Mouse (Mus musculus): ENCODE measurements around the gene Ttc9b.

Ttc9b gene

DNA sequence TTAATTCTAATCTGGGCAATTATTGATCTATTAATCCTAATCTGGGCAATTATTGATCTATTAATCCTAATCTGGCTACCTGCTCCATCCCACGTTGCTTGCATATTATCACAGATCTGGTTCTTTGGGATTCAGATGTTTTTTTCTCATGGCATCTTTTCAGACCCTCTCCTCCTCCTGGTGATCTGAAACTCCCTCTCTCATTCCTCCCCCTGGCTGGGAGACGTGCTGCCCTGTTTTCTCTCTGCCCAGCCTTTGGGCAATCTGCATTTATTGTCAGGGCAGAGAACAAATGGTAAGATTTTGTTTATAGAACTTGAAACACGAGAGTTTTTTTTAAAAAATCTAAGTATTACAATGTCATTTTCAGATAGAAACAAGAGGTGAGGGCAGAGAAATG, 34.1 kb downstream of the Ttc9b start:
- no peak for DNase-seq (ENCODE audit: low spot score in 2 of 2)

DNA sequence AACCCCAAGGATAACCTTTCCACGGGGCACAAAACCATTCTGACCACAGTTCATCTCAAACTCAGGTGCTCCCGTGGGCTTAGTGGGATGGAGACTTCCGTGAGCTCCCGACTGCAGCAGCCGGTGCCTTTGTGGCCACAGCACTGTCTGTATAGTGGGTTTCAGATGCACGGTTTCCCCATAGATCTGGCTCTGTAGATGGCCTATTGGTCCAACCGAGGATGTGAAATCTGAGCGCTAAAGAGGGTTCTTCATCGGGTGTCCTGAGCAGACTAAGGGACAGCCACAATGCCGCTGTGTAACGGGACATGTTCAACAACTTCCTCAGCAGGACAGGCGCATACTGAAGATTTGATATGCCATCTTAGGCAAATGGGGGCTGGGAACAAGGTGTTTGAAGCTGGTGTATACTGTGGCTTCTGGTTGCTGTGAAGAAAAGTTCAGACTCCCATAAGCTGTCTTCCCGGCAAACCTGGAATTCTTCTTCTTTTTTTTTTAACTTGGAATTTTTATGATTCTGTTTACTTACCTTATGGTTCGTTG, 34.6 kb downstream of the Ttc9b start:
- no peak for DNase-seq (ENCODE audit: low spot score in 2 of 2)

DNA sequence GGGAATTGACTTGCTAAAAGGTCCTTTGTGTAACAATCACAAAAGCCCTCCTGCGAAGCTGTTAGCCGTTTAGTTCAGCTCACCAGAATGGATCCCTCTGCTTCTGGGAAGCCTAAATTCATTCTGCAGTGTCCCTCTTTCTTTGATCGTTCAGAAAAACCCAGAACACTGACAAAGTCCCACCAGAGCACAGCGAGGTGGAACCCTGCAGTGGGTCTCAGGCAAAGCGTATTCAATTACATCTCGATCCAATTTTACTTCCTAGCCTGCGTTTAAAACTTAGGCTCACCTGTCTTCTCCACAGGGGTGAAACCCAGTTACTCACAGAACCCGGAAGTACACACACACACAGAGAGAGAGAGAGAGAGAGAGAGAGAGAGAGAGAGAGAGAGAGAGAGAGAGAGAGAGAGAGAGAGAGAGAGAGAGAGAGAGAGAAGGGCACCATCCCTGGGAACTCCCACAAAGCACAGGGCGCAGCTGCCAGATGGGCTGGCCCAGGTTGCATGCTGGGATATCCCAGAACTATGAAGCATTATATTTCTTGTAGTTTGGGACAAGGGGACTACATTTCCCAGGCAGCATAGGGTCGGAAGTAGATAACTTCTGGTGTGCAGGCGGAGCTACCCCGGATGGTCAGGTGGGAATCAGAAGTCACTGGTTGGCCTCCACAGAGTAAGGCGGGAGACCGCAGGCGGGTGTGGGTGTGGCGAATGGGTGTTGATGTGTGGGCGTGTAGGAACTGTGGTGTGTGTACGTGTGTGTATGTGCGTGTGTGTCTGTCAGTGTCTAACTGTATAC, 35.3 kb downstream of the Ttc9b start, which contains the start of gene Zfp607b:
Gene Zfp607b, plus strand, starts transcription at position 526 of the 798 bp plus-strand sequence.
- DNase-seq (ENCODE audit: low spot score in 2 of 2), result peak; percentile 95

DNA sequence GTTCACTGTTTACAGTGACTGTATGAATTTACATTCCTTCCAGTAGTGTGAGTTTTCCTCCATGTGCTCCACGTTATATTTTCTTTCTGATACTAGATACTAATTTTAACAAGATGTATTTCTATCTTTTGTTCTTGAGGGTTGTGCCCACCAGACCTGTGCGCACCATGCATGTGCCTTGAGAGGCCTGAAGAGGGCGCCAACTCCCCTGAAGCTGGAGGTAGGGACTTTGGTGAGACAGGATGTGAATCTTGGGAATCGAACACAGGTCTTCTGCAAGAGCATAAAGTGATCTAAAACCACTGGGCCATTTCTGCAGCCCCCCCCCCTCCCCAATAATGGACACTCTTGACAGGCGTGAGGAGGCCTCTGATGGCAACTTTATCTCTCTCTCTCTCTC, 37.4 kb downstream of the Ttc9b start:
- peak; percentile 23 to 47 for DNase-seq (ENCODE audit: low spot score in 2 of 2)

DNA sequence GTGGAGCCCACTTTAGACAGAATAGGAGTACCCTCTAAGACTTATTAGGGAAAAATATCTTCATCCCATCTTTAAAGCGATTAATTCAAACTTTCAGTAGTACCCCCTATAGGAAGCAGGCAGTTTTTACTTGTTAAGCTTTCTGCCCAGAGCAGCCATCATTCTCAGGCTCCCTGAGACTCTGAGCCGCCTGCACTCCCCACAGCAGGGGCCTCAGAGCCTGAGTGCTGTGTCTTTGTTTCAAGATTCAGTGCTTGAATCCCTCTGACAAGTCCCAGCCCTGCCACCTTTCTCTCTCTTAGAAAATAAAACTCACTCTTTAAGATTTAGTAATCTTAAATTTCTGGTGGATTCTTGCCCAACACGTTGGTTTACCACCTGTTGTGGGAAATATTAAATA, 43.0 kb downstream of the Ttc9b start:
- DNase-seq (ENCODE audit: low spot score in 2 of 2), result no peak

Measured in natural killer cell, adult 2 months (primary cell).